Mouse (Mus musculus) midbrain, embryonic 11.5 days (tissue): ENCODE results near the gene Nudt2. TPM values are rescaled to one million over a fixed set of nuclear protein-coding genes. Genes with fewer than 3 reads are reported as not detected.
A peak's percentile ranks its signal among the peaks of the same experiment; 100 is the strongest.

Experiments used
- ATAC-seq: fragments of 200-750 bp; cut with Nextera tagmentation; 2 replicates; pipeline ENCODE4 v1.8.0; 2017; ENCODE audit warnings: moderate TSS enrichment, moderate library complexity; ENCODE audit not compliant: low FRiP score
- DNase-seq: peaks from one replicate; pipeline ENCODE4 v3.0.0; 2015; ENCODE audit warnings: low spot score; ENCODE audit errors: missing footprints
- H3K27ac ChIP-seq: fragments of 300-500 bp; sonication (generic); 2 replicates; pipeline ENCODE4 v1.5.1; 2014; ENCODE audit warnings: low read depth, low read length
- H3K27me3 ChIP-seq: fragments of 300-500 bp; sonication (generic); 2 replicates; pipeline ENCODE4 v1.6.1; 2014; ENCODE audit warnings: mild to moderate bottlenecking, low read length, moderate library complexity, mixed read lengths; ENCODE audit not compliant: control insufficient read depth, insufficient read depth
- H3K36me3 ChIP-seq: fragments of 300-500 bp; sonication (generic); 2 replicates; pipeline ENCODE4 v1.6.1; 2014; ENCODE audit warnings: mild to moderate bottlenecking, low read length, moderate library complexity, mixed read lengths; ENCODE audit not compliant: control insufficient read depth, insufficient read depth
- H3K4me1 ChIP-seq: fragments of 300-500 bp; sonication (generic); 2 replicates; pipeline ENCODE4 v1.6.1; 2014; ENCODE audit warnings: low read length; ENCODE audit not compliant: control insufficient read depth, insufficient read depth
- H3K4me2 ChIP-seq: fragments of 300-500 bp; sonication (generic); 2 replicates; pipeline ENCODE4 v1.6.1; 2014; ENCODE audit warnings: mild to moderate bottlenecking, moderate library complexity
- H3K4me3 ChIP-seq: fragments of 300-500 bp; sonication (generic); 2 replicates; pipeline ENCODE4 v1.5.1; 2014; ENCODE audit warnings: low read depth, low read length
- H3K9ac ChIP-seq: fragments of 300-500 bp; sonication (generic); 2 replicates; pipeline ENCODE4 v1.6.1; 2014; ENCODE audit warnings: low read length
- H3K9me3 ChIP-seq: fragments of 300-500 bp; sonication (generic); 2 replicates; pipeline ENCODE4 v1.6.1; 2016; ENCODE audit warnings: low read length; ENCODE audit not compliant: control insufficient read depth
- WGBS: fragments of 180-500 bp; shearing (Covaris S2); extraction: QIAGEN DNeasy Blood & Tissue Kit; methylation state at CpG from one replicate; pipeline ENCODE4 v1.1.7; 2014; 5-methylcytosine and 5-hydroxymethylcytosine counted together
- polyA plus RNA-seq: library from polyadenylated mRNA; unstranded; fragments of >200 nt; fragmentation: Nextera tagmentation; extraction: Ambion mirVana; gene quantifications from 2 replicates; pipeline ENCODE4 v1.2.1, GENCODE M21; 2014

Gene Nudt2
- polyA plus RNA-seq, 1 experiment from 2014 or later, result 70.2 TPM

GRCm38 (mm10) chr4:41506156-41506555 lies 41.2 kb downstream of the Nudt2 start:
- peaks cover 13% of the 10 kb centered on the region for H3K27me3 ChIP-seq
- no peak overlapping the region for H3K4me3 ChIP-seq
- H3K9ac ChIP-seq, result peak overlapping the region; percentile 83; the same call in 1 of the 2 replicates
- peak; percentile 97 for DNase-seq
- no peak for ATAC-seq
- H3K9me3 ChIP-seq, result no peaks in the 10 kb centered on the region
- 7% methylated on average over 13 of the region's 13 CpGs for WGBS
- H3K36me3 ChIP-seq, result no peaks in the 10 kb centered on the region
- peak overlapping the region; percentile 91 for H3K4me2 ChIP-seq
- peaks cover 25% of the 10 kb centered on the region for H3K4me1 ChIP-seq
- H3K27ac ChIP-seq, result no peak overlapping the region; the same call in 1 of the 2 replicates

- no peaks in the 10 kb centered on the region for H3K36me3 ChIP-seq
- H3K27ac ChIP-seq, result no peak overlapping the region
- ATAC-seq (peak; percentile 77), DNase-seq (peak; percentile 98)
- H3K4me3 ChIP-seq, result peak overlapping the region; percentile 49
- H3K27me3 ChIP-seq, result peaks cover 7% of the 10 kb centered on the region
- peak overlapping the region; percentile 83 for H3K9ac ChIP-seq
- H3K9me3 ChIP-seq, result no peaks in the 10 kb centered on the region
- peaks cover 21% of the 10 kb centered on the region for H3K4me1 ChIP-seq
- under 1% methylated on average over 29 of the region's 29 CpGs for WGBS
- H3K4me2 ChIP-seq, result peak overlapping the region; percentile 91
Observed at GRCm38 (mm10) chr4:41506906-41507305, 42.0 kb downstream of the Nudt2 start.

- peak overlapping the region; percentile 91 for H3K4me2 ChIP-seq
- H3K4me1 ChIP-seq, result peaks cover 17% of the 10 kb centered on the region
- H3K4me3 ChIP-seq, result peak overlapping the region; percentile 49
- H3K9me3 ChIP-seq, result no peaks in the 10 kb centered on the region
- DNase-seq (no peak), ATAC-seq (peak; percentile 3; the same call in 1 of the 2 replicates)
- no peak overlapping the region for H3K27ac ChIP-seq
- peak overlapping the region; percentile 83 for H3K9ac ChIP-seq
- peaks cover 4% of the 10 kb centered on the region for H3K27me3 ChIP-seq
- WGBS, result under 1% methylated on average over 22 of the region's 22 CpGs
- H3K36me3 ChIP-seq, result no peaks in the 10 kb centered on the region
Observed at GRCm38 (mm10) chr4:41507326-41507924, 42.5 kb downstream of the Nudt2 start.

GRCm38 (mm10) chr4:41507998-41508397 lies 43.0 kb downstream of the Nudt2 start:
- peaks cover 4% of the 10 kb centered on the region for H3K27me3 ChIP-seq
- no peaks in the 10 kb centered on the region for H3K36me3 ChIP-seq
- no peak for ATAC-seq
- 42% methylated on average over 7 of the region's 7 CpGs for WGBS
- H3K27ac ChIP-seq, result no peak overlapping the region
- no peak overlapping the region for H3K9ac ChIP-seq
- no peak overlapping the region; the same call in 1 of the 2 replicates for H3K4me2 ChIP-seq
- no peaks in the 10 kb centered on the region for H3K9me3 ChIP-seq
- H3K4me1 ChIP-seq, result peaks cover 12% of the 10 kb centered on the region
- no peak overlapping the region for H3K4me3 ChIP-seq
- DNase-seq, result peak; percentile 86

GRCm38 (mm10) chr4:41513309-41513708 lies 48.4 kb downstream of the Nudt2 start:
- Histone ChIP-seq H3K4me3 (no peak overlapping the region), H3K9me3 (no peaks in the 10 kb centered on the region), H3K4me1 (no peaks in the 10 kb centered on the region), H3K4me2 (no peak overlapping the region), H3K27ac (no peak overlapping the region), H3K9ac (no peak overlapping the region), H3K27me3 (peaks cover 4% of the 10 kb centered on the region; the same call in 1 of the 2 replicates), H3K36me3 (no peaks in the 10 kb centered on the region)
- 26% methylated on average over 4 of the region's 4 CpGs for WGBS
- DNase-seq (no peak), ATAC-seq (no peak)

- no peak overlapping the region for H3K27ac ChIP-seq
- H3K9ac ChIP-seq, result no peak overlapping the region
- H3K27me3 ChIP-seq, result no peaks in the 10 kb centered on the region; the same call in 1 of the 2 replicates
- DNase-seq (no peak), ATAC-seq (no peak)
- H3K4me1 ChIP-seq, result no peaks in the 10 kb centered on the region
- H3K36me3 ChIP-seq, result no peaks in the 10 kb centered on the region
- no peak overlapping the region for H3K4me2 ChIP-seq
- WGBS, result 26% methylated on average over 8 of the region's 8 CpGs
- H3K9me3 ChIP-seq, result no peaks in the 10 kb centered on the region
- no peak overlapping the region for H3K4me3 ChIP-seq
Observed at GRCm38 (mm10) chr4:41513714-41514113, 48.8 kb downstream of the Nudt2 start.

- DNase-seq, result no peak
- Histone ChIP-seq H3K36me3 (no peaks in the 10 kb centered on the region), H3K4me1 (no peaks in the 10 kb centered on the region), H3K27ac (no peak within 1 kb of the TSS), H3K4me2 (no peak within 1 kb of the TSS), H3K27me3 (no peaks in the 10 kb centered on the region), H3K9ac (no peak within 1 kb of the TSS), H3K4me3 (no peak within 1 kb of the TSS), H3K9me3 (no peaks in the 10 kb centered on the region)
- 85% methylated on average over 2 of the region's 2 CpGs for WGBS
- ATAC-seq, result no peak
Observed at GRCm38 (mm10) chr4:41517233-41517632, 52.3 kb downstream of the Nudt2 start, which contains the start of gene 1110017D15Rik. TSS of gene 1110017D15Rik (minus strand) at chr4:41517333.

- ATAC-seq (no peak), DNase-seq (no peak)
- H3K9me3 ChIP-seq, result no peaks in the 10 kb centered on the region
- H3K4me3 ChIP-seq, result no peak overlapping the region
- H3K4me1 ChIP-seq, result no peaks in the 10 kb centered on the region
- no peak overlapping the region for H3K9ac ChIP-seq
- no peak overlapping the region for H3K27ac ChIP-seq
- no peaks in the 10 kb centered on the region for H3K27me3 ChIP-seq
- no peaks in the 10 kb centered on the region for H3K36me3 ChIP-seq
- 79% methylated on average over 7 of the region's 7 CpGs for WGBS
- H3K4me2 ChIP-seq, result no peak overlapping the region
Observed at GRCm38 (mm10) chr4:41518349-41518748, 53.4 kb downstream of the Nudt2 start.

GRCm38 (mm10) chr4:41519195-41519594 lies 54.2 kb downstream of the Nudt2 start:
- Histone ChIP-seq H3K4me2 (no peak overlapping the region), H3K4me1 (no peaks in the 10 kb centered on the region), H3K9me3 (no peaks in the 10 kb centered on the region), H3K27me3 (no peaks in the 10 kb centered on the region), H3K36me3 (no peaks in the 10 kb centered on the region), H3K9ac (no peak overlapping the region), H3K4me3 (no peak overlapping the region), H3K27ac (no peak overlapping the region)
- no peak for ATAC-seq
- DNase-seq, result no peak
- 92% methylated on average over 5 of the region's 5 CpGs for WGBS
